In the genomic region with DNA sequence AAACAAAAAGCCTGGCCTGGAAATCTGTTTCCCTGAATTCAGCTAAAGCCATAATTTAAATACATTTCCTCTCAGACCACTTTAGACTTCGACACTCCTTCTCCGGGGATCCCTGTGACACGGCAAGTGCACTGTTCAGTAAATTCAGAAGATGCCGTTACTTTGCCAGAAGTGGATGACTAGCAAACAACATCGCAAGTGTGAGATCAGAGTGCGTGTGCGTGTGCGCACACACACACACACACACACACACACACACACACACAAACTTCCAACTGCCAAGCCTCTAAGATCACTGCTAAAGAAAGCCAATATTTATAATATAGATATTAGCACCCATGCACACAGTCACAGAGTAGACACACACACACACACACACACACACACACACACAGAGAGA, we compare ENCODE assay signal across 10 mouse cellular contexts. TPM values are rescaled to one million over a fixed set of nuclear protein-coding genes. Genes with fewer than 3 reads are reported as not detected.
DNase-seq lines count a peak whose midpoint lies in the region; ATAC-seq lines count a peak whose summit lies in the region.
"Had no signal": no experiment of that assay in that cellular context is flagged by ENCODE, and none has a peak within 500 bp of the region (broad histone marks: within the 10 kb centered on the region; RNA-seq: fewer than 3 reads in every experiment).

No protein-coding gene starts in this region.

- intact Hi-C loops in heart, postnatal 36 days (cut with DNase I) = loop anchor here (10.0 kb wide), 1 partner anchor 117 kb away; no protein-coding TSS in a partner anchor

- DNase-seq in heart, postnatal 36 days = no peak
- peak; percentile 78 for DNase-seq in midbrain, embryonic 11.5 days (ENCODE audit: low spot score, missing footprints)
- no peak for DNase-seq in midbrain, embryonic 10.5 days (ENCODE audit: low spot score)
- DNase-seq in cerebellum, postnatal 4 days (ENCODE audit: low spot score in 2 of 2) = no peak
- DNase-seq: liver, embryonic 13.5 days had no signal

- no peak for ATAC-seq in heart, embryonic 11.5 days (replicated peaks; ENCODE audit: insufficient number of reproducible peaks, low FRiP score, low TSS enrichment)
- ATAC-seq in midbrain, embryonic 11.5 days (ENCODE audit: low FRiP score) = no peak
- no peak for ATAC-seq in intestine, embryonic 15.5 days
- no peak for ATAC-seq in stomach, embryonic 15.5 days (ENCODE audit: insufficient read depth, low FRiP score, low read depth)
- no peak for ATAC-seq in inflammation-experienced regulatory T-cells, adult 6 months

- H3K36me3 ChIP-seq in heart, embryonic 11.5 days (ENCODE audit: control insufficient read depth, insufficient read depth, low read length) = no peaks in the 10 kb centered on the region
- no peaks in the 10 kb centered on the region for H3K36me3 ChIP-seq in midbrain, embryonic 11.5 days (ENCODE audit: control insufficient read depth, insufficient read depth, low read length)
- no peaks in the 10 kb centered on the region for H3K36me3 ChIP-seq in midbrain, embryonic 10.5 days
- no peaks in the 10 kb centered on the region for H3K36me3 ChIP-seq in intestine, embryonic 15.5 days
- H3K36me3 ChIP-seq in stomach, embryonic 15.5 days = no peaks in the 10 kb centered on the region
- H3K36me3 ChIP-seq: liver, embryonic 13.5 days had no signal

- H3K4me3 ChIP-seq in heart, embryonic 11.5 days (ENCODE audit: low read depth, low read length) = no peak overlapping the region
- no peak overlapping the region for H3K4me3 ChIP-seq in midbrain, embryonic 11.5 days (ENCODE audit: low read depth, low read length)
- no peak overlapping the region for H3K4me3 ChIP-seq in midbrain, embryonic 10.5 days
- H3K4me3 ChIP-seq in intestine, embryonic 15.5 days (replicated peaks) = no peak overlapping the region
- peak overlapping the region; percentile 23; the same call in 1 of the 2 replicates for H3K4me3 ChIP-seq in stomach, embryonic 15.5 days (replicated peaks)
- H3K4me3 ChIP-seq: liver, embryonic 13.5 days had no signal

- peak overlapping the region; percentile 83; the same call in 1 of the 2 replicates for H3K27ac ChIP-seq in heart, embryonic 11.5 days (ENCODE audit: low read depth, low read length)
- H3K27ac ChIP-seq in midbrain, embryonic 11.5 days (ENCODE audit: low read depth, low read length) = no peak overlapping the region
- H3K27ac ChIP-seq in midbrain, embryonic 10.5 days (replicated peaks) = no peak overlapping the region
- no peak overlapping the region for H3K27ac ChIP-seq in intestine, embryonic 15.5 days
- H3K27ac ChIP-seq in stomach, embryonic 15.5 days = no peak overlapping the region
- H3K27ac ChIP-seq: liver, embryonic 13.5 days had no signal

- no peaks in the 10 kb centered on the region for H3K27me3 ChIP-seq in heart, embryonic 11.5 days (ENCODE audit: control insufficient read depth, insufficient read depth, low read length)
- H3K27me3 ChIP-seq in midbrain, embryonic 11.5 days (ENCODE audit: control insufficient read depth, insufficient read depth, low read length) = no peaks in the 10 kb centered on the region
- H3K27me3 ChIP-seq in midbrain, embryonic 10.5 days (ENCODE audit: low read depth, poor library complexity, severe bottlenecking) = peaks cover 30% of the 10 kb centered on the region
- no peaks in the 10 kb centered on the region for H3K27me3 ChIP-seq in intestine, embryonic 15.5 days (replicated peaks)
- H3K27me3 ChIP-seq in stomach, embryonic 15.5 days (replicated peaks) = no peaks in the 10 kb centered on the region

- H3K9ac ChIP-seq in heart, embryonic 11.5 days (ENCODE audit: low read depth, low read length) = no peak overlapping the region
- no peak overlapping the region for H3K9ac ChIP-seq in midbrain, embryonic 11.5 days (ENCODE audit: low read length)
- no peak overlapping the region for H3K9ac ChIP-seq in intestine, embryonic 15.5 days
- no peak overlapping the region for H3K9ac ChIP-seq in stomach, embryonic 15.5 days
- H3K9ac ChIP-seq: liver, embryonic 13.5 days had no signal

- peaks cover 18% of the 10 kb centered on the region for H3K4me1 ChIP-seq in heart, embryonic 11.5 days (ENCODE audit: control insufficient read depth, insufficient read depth, low read length)
- H3K4me1 ChIP-seq in midbrain, embryonic 11.5 days (ENCODE audit: control insufficient read depth, insufficient read depth, low read length) = peaks cover 8% of the 10 kb centered on the region; the same call in 1 of the 2 replicates
- peaks cover 22% of the 10 kb centered on the region for H3K4me1 ChIP-seq in midbrain, embryonic 10.5 days
- peaks cover 5% of the 10 kb centered on the region; the same call in 1 of the 2 replicates for H3K4me1 ChIP-seq in intestine, embryonic 15.5 days (replicated peaks)
- 0 out of 2 replicates have a peak, but pooled peaks cover 5% of the 10 kb centered on the region for H3K4me1 ChIP-seq in stomach, embryonic 15.5 days

- peak overlapping the region; percentile 54 for H3K4me2 ChIP-seq in heart, embryonic 11.5 days
- no peak overlapping the region for H3K4me2 ChIP-seq in midbrain, embryonic 11.5 days
- peak overlapping the region; percentile 62 for H3K4me2 ChIP-seq in intestine, embryonic 15.5 days (replicated peaks)
- H3K4me2 ChIP-seq in stomach, embryonic 15.5 days = peak overlapping the region; percentile 55

- H3K9me3 ChIP-seq in heart, embryonic 11.5 days (replicated peaks; ENCODE audit: control insufficient read depth, low read length) = no peaks in the 10 kb centered on the region
- no peaks in the 10 kb centered on the region for H3K9me3 ChIP-seq in midbrain, embryonic 11.5 days (ENCODE audit: control insufficient read depth, low read length)
- H3K9me3 ChIP-seq in midbrain, embryonic 10.5 days (replicated peaks) = no peaks in the 10 kb centered on the region
- no peaks in the 10 kb centered on the region for H3K9me3 ChIP-seq in intestine, embryonic 15.5 days
- no peaks in the 10 kb centered on the region for H3K9me3 ChIP-seq in stomach, embryonic 15.5 days
- H3K9me3 ChIP-seq: liver, embryonic 13.5 days had no signal

- WGBS in heart, embryonic 11.5 days (ENCODE audit: insufficient replicate concordance) = 76% methylated on average over 8 of the region's 8 CpGs
- WGBS in midbrain, embryonic 11.5 days = 90% methylated on average over 8 of the region's 8 CpGs
- WGBS in midbrain, embryonic 10.5 days = 92% methylated on average over 8 of the region's 8 CpGs
- 55% methylated on average over 8 of the region's 8 CpGs for WGBS in intestine, embryonic 15.5 days
- 58% methylated on average over 8 of the region's 8 CpGs for WGBS in stomach, embryonic 15.5 days

RNA-seq across cellular contexts. Expression of a gene that starts 3.7 kb away (rescaled TPM):
- polyA plus RNA-seq in heart, embryonic 11.5 days (2014; fragmentation: Nextera tagmentation; extraction: Ambion mirVana) = 1.2 and 1.7 TPM in 2 replicates
- total RNA-seq in heart, postnatal 36 days (2021) = 1 to 10 TPM; 1.6 to 2.4 TPM
- 0.26 and 0.80 TPM in 2 replicates for polyA plus RNA-seq in midbrain, embryonic 11.5 days (2014; fragmentation: Nextera tagmentation; extraction: Ambion mirVana)
- 0.72 and 1.5 TPM in 2 replicates for polyA plus RNA-seq in midbrain, embryonic 10.5 days (2016; fragmentation: Nextera tagmentation; extraction: Ambion mirVana)
- polyA plus RNA-seq in intestine, embryonic 15.5 days (2015; fragmentation: Nextera tagmentation; extraction: Ambion mirVana) = 0.53 and 0.59 TPM in 2 replicates
- 0.67 and 0.86 TPM in 2 replicates for polyA plus RNA-seq in stomach, embryonic 15.5 days (2015; fragmentation: Nextera tagmentation; extraction: Ambion mirVana)
- under 1 TPM in 1 of 3 experiments, not detected in 2; 0.78 TPM for polyA plus RNA-seq in inflammation-experienced regulatory T-cells, adult 6 months (2017; shearing (Covaris generic))

RNA-seq across cellular contexts. Expression of a gene that starts 30.6 kb away (rescaled TPM):
- not detected in 2 replicates for polyA plus RNA-seq in heart, embryonic 11.5 days (2014; fragmentation: Nextera tagmentation; extraction: Ambion mirVana)
- not detected for total RNA-seq in heart, postnatal 36 days (2021)
- not detected in 2 replicates for polyA plus RNA-seq in midbrain, embryonic 11.5 days (2014; fragmentation: Nextera tagmentation; extraction: Ambion mirVana)
- polyA plus RNA-seq in midbrain, embryonic 10.5 days (2016; fragmentation: Nextera tagmentation; extraction: Ambion mirVana) = not detected in 2 replicates
- not detected in 2 replicates for polyA plus RNA-seq in intestine, embryonic 15.5 days (2015; fragmentation: Nextera tagmentation; extraction: Ambion mirVana)
- polyA plus RNA-seq in stomach, embryonic 15.5 days (2015; fragmentation: Nextera tagmentation; extraction: Ambion mirVana) = not detected in 2 replicates
- not detected for polyA plus RNA-seq in inflammation-experienced regulatory T-cells, adult 6 months (2017; shearing (Covaris generic))
- total RNA-seq: gastrocnemius, postnatal 25 days had no signal
- polyA plus RNA-seq: liver, embryonic 13.5 days had no signal
